Mouse (Mus musculus) embryonic fibroblast, embryonic 13.5 days (primary cell): Measurements from ENCODE around the gene Ctnnd2. TPM values are rescaled to one million over a fixed set of nuclear protein-coding genes. Genes with fewer than 3 reads are reported as not detected.

Experiments used
- H3K27ac ChIP-seq: 2 replicates; pipeline ENCODE4 v1.5.1; 2012; ENCODE audit warnings: low read length, control low read depth, inconsistent platforms; ENCODE audit not compliant: insufficient read depth
- H3K4me1 ChIP-seq: 2 replicates; pipeline ENCODE4 v1.6.1; 2011; ENCODE audit warnings: low read length; ENCODE audit not compliant: control insufficient read depth, insufficient read depth
- H3K4me3 ChIP-seq: 2 replicates; pipeline ENCODE4 v1.5.1; 2011; ENCODE audit warnings: mild to moderate bottlenecking, control low read depth, low read length; ENCODE audit not compliant: insufficient read depth
- CTCF ChIP-seq: IDR thresholded peaks from 2 replicates; pipeline ENCODE4 v1.5.1; 2011; ENCODE audit warnings: mild to moderate bottlenecking, control low read depth, low read length, moderate library complexity, borderline replicate concordance; ENCODE audit not compliant: insufficient read depth
- POLR2A ChIP-seq: IDR thresholded peaks from 2 replicates; pipeline ENCODE4 v1.6.1; 2011; ENCODE audit warnings: low read depth, mild to moderate bottlenecking, control low read depth, low read length, moderate library complexity
- polyA plus RNA-seq: library from polyadenylated mRNA; stranded (reverse); fragments of >200 nt; gene quantifications from 2 replicates; pipeline ENCODE4 v1.2.4, GENCODE M21; 2011; ENCODE audit warnings: low read depth; ENCODE audit not compliant: missing spikeins, insufficient read length

The Ctnnd2 gene
- polyA plus RNA-seq, 1 experiment, result 6.5 TPM

GRCm38 (mm10) chr15:30931906-30932305, 759.5 kb downstream of the Ctnnd2 start:
- no peak overlapping the region for H3K27ac ChIP-seq
- no peak for TF ChIP-seq POLR2A
- TF ChIP-seq CTCF, result no peak
- H3K4me1 ChIP-seq, result no peaks in the 10 kb centered on the region
- no peak overlapping the region for H3K4me3 ChIP-seq

DNA sequence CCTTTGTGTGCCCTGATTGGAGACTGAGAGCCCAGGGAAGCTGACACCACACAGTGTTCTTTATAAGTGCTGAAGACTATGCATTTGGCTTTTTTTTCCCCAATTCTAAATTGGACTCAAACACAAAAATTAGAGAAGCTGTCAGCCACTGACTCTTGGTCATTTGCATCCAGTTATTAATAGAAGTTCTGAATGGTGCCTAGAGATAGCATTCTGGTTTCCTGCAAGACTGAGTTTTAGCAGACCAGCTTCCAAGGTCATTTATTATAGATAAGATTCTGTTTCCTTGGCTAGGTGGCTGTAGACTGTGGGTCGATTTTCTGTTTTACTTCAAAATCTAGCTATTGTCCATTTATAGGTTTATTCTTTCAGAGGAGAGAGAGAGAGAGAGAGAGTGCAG, 773.5 kb downstream of the Ctnnd2 start:
- H3K4me3 ChIP-seq, result no peak overlapping the region
- H3K4me1 ChIP-seq, result no peaks in the 10 kb centered on the region
- H3K27ac ChIP-seq, result no peak overlapping the region
- no peak for TF ChIP-seq CTCF
- TF ChIP-seq POLR2A, result no peak

GRCm38 (mm10) chr15:30958513-30958912, 786.1 kb downstream of the Ctnnd2 start:
- no peak for TF ChIP-seq POLR2A
- TF ChIP-seq CTCF, result no peak
- Histone ChIP-seq H3K4me1 (no peaks in the 10 kb centered on the region), H3K27ac (no peak overlapping the region), H3K4me3 (no peak overlapping the region)

- H3K27ac ChIP-seq, result no peak overlapping the region
- TF ChIP-seq CTCF (no peak), POLR2A (no peak)
- H3K4me1 ChIP-seq, result no peaks in the 10 kb centered on the region
- no peak overlapping the region for H3K4me3 ChIP-seq
These were observed 790.2 kb downstream of the Ctnnd2 start for GRCm38 (mm10) chr15:30962421-30963160.

DNA sequence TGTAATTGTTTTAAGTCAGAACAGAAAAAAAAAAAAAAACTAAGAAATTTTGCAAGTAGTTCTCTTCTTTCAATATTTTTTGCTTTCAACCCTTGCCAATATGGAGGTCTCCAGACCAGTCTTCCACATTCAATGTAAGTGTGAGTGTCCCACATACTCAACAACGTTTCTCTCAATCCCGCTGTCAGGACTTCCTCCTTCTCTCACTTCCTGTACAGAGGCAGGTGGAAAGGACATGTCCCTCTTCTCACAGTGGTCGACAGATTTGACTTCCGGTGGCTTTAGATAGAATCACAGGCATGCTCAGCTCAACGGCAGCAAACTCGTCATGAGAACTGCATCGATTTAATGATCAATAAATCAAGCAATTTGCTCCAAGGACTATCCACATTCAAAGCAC, 791.7 kb downstream of the Ctnnd2 start:
- no peak overlapping the region for H3K4me3 ChIP-seq
- H3K4me1 ChIP-seq, result no peaks in the 10 kb centered on the region
- H3K27ac ChIP-seq, result no peak overlapping the region
- TF ChIP-seq CTCF (no peak), POLR2A (no peak)

GRCm38 (mm10) chr15:30964865-30965679, 792.7 kb downstream of the Ctnnd2 start:
- H3K27ac ChIP-seq, result no peak overlapping the region
- no peak overlapping the region for H3K4me3 ChIP-seq
- TF ChIP-seq POLR2A (no peak), CTCF (no peak)
- H3K4me1 ChIP-seq, result no peaks in the 10 kb centered on the region

DNA sequence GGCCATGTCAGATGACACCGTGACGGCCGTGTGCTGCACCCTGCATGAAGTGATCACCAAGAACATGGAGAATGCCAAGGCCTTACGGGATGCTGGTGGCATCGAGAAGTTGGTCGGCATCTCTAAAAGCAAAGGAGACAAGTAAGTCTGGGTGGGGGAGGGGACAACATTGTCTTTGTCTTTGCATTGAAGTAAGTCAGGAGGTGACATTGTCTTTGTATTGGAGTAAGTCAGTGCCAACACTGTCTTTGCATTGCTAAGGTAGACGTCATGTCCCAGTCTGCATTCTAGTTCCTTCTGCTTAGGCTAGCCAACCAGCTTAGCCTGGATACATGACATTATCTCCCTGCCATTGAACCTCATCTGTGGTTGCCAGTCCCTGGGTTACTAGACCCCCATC, 794.4 kb downstream of the Ctnnd2 start:
- Histone ChIP-seq H3K27ac (no peak overlapping the region), H3K4me3 (no peak overlapping the region), H3K4me1 (no peaks in the 10 kb centered on the region)
- TF ChIP-seq CTCF (no peak), POLR2A (no peak)

GRCm38 (mm10) chr15:30974436-30974835, 802.0 kb downstream of the Ctnnd2 start:
- Histone ChIP-seq H3K27ac (no peak overlapping the region), H3K4me1 (no peaks in the 10 kb centered on the region), H3K4me3 (no peak overlapping the region)
- TF ChIP-seq POLR2A, result no peak
- TF ChIP-seq CTCF, result no peak

GRCm38 (mm10) chr15:30974991-30975775, 802.8 kb downstream of the Ctnnd2 start:
- H3K4me3 ChIP-seq, result no peak overlapping the region
- TF ChIP-seq POLR2A, result no peak
- TF ChIP-seq CTCF, result no peak

GRCm38 (mm10) chr15:30977166-30977740, 804.9 kb downstream of the Ctnnd2 start:
- Histone ChIP-seq H3K4me1 (no peaks in the 10 kb centered on the region), H3K4me3 (no peak overlapping the region), H3K27ac (no peak overlapping the region)
- no peak for TF ChIP-seq CTCF
- TF ChIP-seq POLR2A, result no peak

More at GRCm38 (mm10) chr15:30974991-30975775, 802.8 kb downstream of the Ctnnd2 start:
- Histone ChIP-seq H3K4me1 (no peaks in the 10 kb centered on the region), H3K27ac (no peak overlapping the region)
